Mouse (Mus musculus) MEL-GATA-1-ER (cell line): Measurements from ENCODE around the gene Cnih2.
A peak's percentile ranks its signal among the peaks of the same experiment; 100 is the strongest.

ENCODE experiments used
- DNase-seq: peaks from one replicate; pipeline ENCODE4 v3.0.0-alpha.2; 2012; ENCODE audit warnings: low read depth; ENCODE audit errors: extremely low read depth

Gene Cnih2

GRCm38 (mm10) chr19:5098363-5099143 lies at the start of gene Cnih2:
TSS of gene Cnih2 (minus strand) at chr19:5098521.
- no peak for DNase-seq

- peak; percentile 24 for DNase-seq
Observed at GRCm38 (mm10) chr19:5139640-5140039, 41.3 kb upstream of the Cnih2 start.

GRCm38 (mm10) chr19:5131237-5131636 lies 32.9 kb upstream of the Cnih2 start:
- no peak for DNase-seq

GRCm38 (mm10) chr19:5129770-5130169 lies 31.4 kb upstream of the Cnih2 start:
- no peak for DNase-seq

- DNase-seq, result no peak
Observed at GRCm38 (mm10) chr19:5124055-5124614, 25.8 kb upstream of the Cnih2 start.

GRCm38 (mm10) chr19:5123241-5123640 lies 24.9 kb upstream of the Cnih2 start:
- no peak for DNase-seq

- DNase-seq, result no peak
Observed at GRCm38 (mm10) chr19:5122492-5122891, 24.2 kb upstream of the Cnih2 start.

- DNase-seq, result no peak
Observed at GRCm38 (mm10) chr19:5118384-5118698, 20.0 kb upstream of the Cnih2 start, which contains the start of gene Klc2. TSS of gene Klc2 (minus strand) at chr19:5118560.

- DNase-seq, result peak; percentile 51
Observed at GRCm38 (mm10) chr19:5117494-5118383, 19.4 kb upstream of the Cnih2 start.

- no peak for DNase-seq
Observed at GRCm38 (mm10) chr19:5113783-5114182, 15.5 kb upstream of the Cnih2 start.

GRCm38 (mm10) chr19:5109659-5110453 lies 11.5 kb upstream of the Cnih2 start:
- no peak for DNase-seq

GRCm38 (mm10) chr19:5108702-5109101 lies 10.4 kb upstream of the Cnih2 start:
- DNase-seq, result no peak

GRCm38 (mm10) chr19:5108271-5108575 lies 9.9 kb upstream of the Cnih2 start:
- DNase-seq, result no peak

GRCm38 (mm10) chr19:5107556-5108270 lies 9.4 kb upstream of the Cnih2 start:
- DNase-seq, result no peak

- peak; percentile 89 for DNase-seq
Observed at GRCm38 (mm10) chr19:5106731-5107191, 8.4 kb upstream of the Cnih2 start, which contains the start of gene Rab1b. TSS of gene Rab1b (minus strand) at chr19:5107072.

GRCm38 (mm10) chr19:5106074-5106473 lies 7.8 kb upstream of the Cnih2 start:
- no peak for DNase-seq

- DNase-seq, result no peak
Observed at GRCm38 (mm10) chr19:5097521-5098362, 579 bp downstream of the Cnih2 start.

GRCm38 (mm10) chr19:5095887-5096474 lies 2.3 kb downstream of the Cnih2 start:
- no peak for DNase-seq

- DNase-seq, result no peak
Observed at GRCm38 (mm10) chr19:5094746-5095417, 3.4 kb downstream of the Cnih2 start.
